Mouse (Mus musculus): Measurements from ENCODE around the gene Gm27021.

The Gm27021 gene

DNA sequence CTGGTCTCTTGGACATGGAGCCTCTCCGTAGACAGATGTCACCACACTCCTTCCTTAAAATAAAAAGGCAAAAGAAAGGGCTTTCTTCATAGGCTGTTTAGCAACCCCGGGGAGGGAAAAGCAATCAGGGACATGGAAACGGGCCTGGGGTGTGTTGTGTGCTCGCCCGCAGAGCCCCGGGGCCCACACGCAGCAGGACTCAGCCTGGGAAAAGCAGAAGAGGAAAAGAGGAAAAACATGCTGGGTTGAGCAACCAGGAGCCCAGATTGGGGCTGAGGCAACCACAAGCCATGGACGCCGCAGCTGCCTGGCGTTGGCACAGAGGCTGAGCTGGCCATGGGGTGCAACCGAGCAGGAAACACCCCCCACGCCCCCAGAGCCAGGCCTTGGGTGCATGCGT, 18.2 kb upstream of the Gm27021 start:
- in situ Hi-C loops (cut with MboI): no loop called here

DNA sequence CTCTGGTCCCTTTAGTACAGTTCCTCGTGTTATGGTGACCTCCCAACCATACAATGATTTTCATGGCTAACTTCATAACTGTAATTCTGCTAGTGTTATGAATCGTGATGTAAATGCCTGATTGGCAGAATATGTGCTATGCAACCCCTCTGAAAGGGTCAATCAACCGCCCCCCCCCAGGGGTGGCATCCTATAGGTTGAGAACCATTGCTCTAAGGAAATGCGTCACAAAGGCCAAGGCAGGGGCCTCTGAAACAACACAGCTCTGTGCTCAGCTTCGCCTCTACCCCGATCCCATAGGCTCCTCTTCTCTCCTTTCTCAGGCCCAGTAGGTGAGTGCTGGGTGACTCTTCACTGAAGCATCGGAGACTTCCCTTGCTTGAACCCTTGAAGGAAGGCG, 17.7 kb upstream of the Gm27021 start:
- in situ Hi-C loops (cut with MboI): no loop called here

DNA sequence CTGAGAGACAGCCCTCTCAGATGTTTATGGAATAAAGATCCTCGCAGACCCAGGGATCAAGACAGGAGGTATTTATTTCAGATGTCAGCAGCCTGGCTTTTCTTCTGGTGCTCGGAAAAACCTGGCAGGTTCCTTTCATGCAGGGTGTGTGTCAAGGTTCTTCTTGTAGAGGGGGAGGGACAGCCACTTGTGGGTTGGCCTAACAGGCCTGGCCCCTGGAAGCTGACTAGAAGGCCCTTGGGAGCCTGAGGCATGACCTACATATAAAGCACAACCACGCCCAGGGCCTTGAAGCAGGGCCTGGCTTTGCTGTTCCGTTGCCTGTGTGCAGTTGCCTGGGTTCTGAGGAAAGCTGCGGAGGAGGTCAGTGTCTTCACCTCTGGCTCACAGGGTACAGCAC, 17.2 kb upstream of the Gm27021 start:
- in situ Hi-C loops (cut with MboI): no loop called here

DNA sequence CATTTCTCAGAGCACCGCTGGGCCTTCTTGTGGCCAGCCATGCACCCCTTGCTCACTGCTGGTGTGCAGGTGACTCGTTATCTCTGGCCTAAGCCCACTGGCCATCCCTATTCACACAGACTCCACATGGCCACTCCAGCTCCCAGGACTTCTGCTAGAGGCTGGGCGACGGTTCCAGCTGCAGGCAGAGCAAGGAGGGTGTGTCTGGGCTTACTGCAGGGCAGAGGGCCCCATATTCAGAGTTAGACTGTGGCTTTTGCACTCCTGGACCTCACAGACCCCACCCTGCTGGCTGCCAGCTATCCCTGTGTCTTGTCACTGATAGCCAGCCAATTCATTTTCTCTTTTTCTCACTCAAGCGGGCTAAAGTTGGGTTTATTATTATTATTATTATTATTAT, 16.2 kb upstream of the Gm27021 start:
- in situ Hi-C loops (cut with MboI): loop anchor here (5.0 kb wide), 1 partner anchor 108 kb away; no protein-coding TSS in a partner anchor

DNA sequence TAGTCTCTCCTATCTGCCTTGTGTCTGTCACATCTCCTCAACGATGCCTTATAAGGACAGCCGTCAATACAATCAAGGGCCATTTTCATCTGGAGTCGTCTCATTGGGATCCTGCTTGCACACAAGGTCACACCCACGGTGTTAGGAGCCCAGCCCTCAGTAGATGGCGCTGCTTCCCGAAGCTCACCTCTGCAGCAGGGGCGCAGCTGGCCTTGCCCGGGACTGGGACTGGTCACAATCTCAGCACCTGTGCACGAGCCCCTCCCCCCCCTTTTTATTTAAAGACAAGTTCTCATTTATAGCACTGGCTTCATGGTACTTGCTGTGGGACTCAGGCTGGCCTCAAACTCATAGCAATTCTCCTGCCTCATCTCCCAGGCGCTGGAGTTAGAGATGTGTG, 15.7 kb upstream of the Gm27021 start:
- in situ Hi-C loops (cut with MboI): loop anchor here (5.0 kb wide), 1 partner anchor 109 kb away; no protein-coding TSS in a partner anchor

DNA sequence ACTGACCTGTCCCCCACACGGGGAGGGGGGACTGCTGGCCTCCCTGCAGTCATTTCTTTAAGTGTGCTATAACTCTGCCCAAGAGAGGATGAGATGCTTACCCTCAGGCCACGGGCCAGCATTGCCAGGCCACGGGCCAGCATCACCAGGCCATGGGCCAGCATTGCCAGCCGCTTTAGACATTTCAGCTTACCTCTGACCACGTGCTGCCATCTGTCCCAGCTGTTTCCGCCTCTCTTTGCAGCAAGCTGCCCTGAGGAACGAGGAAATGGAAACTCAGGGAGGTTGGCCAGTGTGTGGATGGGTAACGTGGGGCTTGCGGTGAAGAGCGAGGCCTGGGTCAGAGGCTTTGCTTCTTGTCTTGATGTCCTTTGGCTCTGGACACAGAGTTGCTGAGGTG, 13.2 kb upstream of the Gm27021 start:
- in situ Hi-C loops (cut with MboI): loop anchor here (5.0 kb wide), 1 partner anchor 111 kb away; no protein-coding TSS in a partner anchor

DNA sequence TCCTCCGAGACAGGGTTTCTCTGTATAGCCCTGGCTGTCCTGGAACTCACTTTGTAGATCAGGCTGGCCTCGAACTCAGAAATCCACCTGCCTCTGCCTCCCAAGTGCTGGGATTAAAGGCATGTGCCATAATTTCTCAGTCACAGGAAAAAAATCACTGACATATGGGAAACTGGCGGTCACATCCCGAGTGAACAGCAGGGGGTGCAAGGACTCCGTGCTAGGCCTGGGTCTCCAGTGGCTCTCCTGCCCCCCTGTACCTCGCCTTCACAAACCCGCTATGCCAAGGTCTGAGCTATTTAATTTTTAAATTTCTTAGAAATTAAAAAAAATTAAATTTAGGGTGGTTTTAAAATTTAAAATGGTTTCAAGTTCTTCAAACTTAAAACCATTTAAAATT, 12.5 kb upstream of the Gm27021 start:
- in situ Hi-C loops (cut with MboI): loop anchor here (5.0 kb wide), 1 partner anchor 112 kb away; no protein-coding TSS in a partner anchor

DNA sequence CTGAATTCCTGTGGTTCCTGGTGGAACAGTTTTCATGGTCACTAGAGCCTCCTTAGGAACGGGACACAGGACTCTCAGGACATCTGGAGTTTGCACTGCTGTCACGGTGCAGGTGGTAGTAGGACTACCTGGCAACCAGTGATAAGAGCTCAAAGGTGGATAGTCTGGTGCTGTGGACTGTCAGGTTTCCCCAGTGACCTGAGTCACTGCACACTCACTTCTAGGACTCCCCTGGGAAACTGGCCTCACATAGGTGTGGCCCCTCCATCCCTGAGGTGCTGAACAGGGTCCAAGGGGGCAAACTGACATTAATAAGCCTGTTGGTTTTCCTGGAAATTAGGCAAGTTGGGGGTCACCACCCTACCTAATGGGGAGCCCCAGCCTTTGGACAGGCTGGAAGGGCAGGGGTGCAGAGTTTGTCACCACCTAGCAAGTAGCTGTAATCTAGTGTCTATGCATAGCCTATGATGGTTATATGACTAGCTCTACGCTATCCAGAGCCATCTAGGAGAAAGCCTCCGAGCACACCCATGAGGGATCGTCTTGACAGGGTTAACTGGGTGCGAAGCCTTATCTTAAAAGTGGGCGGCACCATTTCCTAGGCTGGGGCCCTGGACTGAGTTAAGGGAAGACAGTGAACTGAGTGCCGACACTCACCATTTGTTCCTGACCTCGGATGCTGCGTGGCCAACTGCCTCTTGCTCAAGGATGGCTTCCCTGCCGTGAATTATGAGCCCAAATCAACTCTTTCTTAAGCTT, 11.9 kb upstream of the Gm27021 start:
- in situ Hi-C loops (cut with MboI): loop anchor here (5.0 kb wide), 1 partner anchor 112 kb away; no protein-coding TSS in a partner anchor

DNA sequence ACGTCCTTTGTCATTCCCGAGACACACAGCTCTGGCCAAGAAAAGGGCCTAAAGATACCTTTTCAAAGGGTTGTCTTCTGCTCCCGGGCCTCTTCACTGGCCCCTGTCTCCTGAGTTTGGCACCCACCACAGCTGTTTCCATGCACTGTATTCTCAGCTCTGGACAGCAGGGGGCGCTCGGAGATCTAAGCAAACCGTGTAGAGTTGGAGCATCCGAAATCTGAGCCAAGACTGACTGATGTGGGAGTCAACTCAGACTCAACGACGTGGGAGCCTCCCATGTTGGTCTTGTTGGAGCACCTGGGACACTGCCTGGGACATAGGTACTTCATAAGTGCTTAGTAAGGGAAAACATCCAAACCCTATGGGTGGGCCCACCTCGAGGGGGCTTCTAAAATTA, 10.6 kb upstream of the Gm27021 start:
- in situ Hi-C loops (cut with MboI): no loop called here

DNA sequence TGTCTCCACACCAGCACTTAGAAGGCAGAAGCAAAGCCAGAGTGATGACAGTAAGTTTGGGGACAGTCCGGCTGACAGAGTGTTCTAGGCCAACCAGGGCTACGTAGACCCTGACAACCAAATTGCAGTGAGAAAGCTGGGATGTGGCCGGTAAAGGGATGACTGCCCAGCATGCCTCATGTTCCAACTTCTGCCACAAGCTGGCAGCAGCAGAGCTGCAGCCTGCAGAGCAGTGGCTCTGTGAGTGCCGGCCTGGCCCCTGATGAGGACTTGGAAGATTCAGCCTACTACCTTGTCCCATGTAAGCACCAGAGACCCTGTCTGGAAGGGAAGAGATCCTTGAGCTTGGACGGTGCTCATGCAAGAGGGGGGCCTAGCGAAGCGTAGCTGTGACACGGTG, 7.8 kb upstream of the Gm27021 start:
- in situ Hi-C loops (cut with MboI): no loop called here

DNA sequence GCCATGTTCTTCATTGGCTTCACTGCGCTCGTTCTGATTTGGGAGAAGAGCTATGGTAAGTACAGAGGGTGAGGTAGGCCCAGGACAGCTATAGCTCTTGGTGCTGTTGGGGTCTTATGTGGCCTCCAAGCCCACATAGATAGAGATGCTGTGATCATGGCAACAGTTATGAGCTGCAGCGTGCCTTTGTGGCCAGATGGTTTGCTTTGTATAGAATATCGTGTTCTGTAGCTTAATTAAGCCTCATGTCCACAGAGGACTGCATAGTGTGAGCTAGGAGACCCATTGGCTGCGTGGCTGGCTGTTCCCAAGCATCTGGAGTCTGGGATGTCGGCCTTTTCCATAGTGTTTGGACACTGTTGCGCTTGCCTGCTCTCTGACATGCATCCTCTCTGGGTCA, 5.4 kb upstream of the Gm27021 start:
- in situ Hi-C loops (cut with MboI): no loop called here

DNA sequence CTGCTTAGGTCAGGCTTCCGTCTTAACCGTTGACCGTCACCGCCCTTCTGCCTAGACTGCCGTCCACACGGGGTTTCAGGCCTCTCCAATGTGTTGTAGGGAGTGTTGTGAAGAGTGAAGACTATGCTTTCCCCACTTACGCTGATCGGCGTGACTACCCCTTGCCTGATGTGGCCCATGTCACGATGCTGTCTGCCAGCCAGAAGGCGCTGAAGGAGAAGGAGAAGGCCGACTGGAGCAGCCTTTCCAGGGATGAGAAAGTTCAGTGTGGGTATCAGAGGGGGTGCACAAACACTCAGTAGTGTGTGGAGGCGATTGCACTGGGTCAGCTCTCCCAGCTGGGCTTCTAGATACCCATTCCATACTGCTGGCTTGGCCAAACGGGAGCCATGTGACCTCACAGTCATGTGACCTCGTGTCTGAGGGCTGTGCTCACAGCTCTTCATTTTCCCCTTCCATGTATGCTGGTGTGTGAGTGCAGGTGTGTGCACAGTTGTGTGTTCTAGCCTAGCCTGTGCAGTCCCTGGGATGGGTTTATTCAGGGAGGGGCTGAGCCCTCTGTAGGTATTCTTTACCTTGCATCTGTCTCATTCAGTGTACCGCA, 4.8 kb upstream of the Gm27021 start:
- in situ Hi-C loops (cut with MboI): no loop called here

DNA sequence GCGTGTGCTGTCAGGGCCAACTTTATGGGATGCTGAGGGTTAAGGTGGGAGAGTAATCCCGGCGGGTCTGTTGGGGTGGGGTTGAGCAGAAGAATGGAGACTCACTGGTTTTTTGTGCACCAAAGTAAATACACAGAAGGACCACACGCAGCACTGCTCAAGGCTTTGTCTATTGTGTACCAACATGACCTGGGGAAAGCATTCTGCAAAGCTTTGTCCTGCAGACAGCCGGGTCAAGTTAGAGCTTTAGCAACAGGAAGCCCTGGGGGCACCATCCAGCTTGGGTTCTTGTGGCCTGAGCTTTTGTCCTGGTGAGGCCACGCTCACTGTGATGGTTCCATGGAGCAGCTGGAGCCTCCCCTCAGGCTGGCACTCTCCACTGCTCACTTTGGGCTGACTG, 3.9 kb upstream of the Gm27021 start:
- in situ Hi-C loops (cut with MboI): no loop called here

DNA sequence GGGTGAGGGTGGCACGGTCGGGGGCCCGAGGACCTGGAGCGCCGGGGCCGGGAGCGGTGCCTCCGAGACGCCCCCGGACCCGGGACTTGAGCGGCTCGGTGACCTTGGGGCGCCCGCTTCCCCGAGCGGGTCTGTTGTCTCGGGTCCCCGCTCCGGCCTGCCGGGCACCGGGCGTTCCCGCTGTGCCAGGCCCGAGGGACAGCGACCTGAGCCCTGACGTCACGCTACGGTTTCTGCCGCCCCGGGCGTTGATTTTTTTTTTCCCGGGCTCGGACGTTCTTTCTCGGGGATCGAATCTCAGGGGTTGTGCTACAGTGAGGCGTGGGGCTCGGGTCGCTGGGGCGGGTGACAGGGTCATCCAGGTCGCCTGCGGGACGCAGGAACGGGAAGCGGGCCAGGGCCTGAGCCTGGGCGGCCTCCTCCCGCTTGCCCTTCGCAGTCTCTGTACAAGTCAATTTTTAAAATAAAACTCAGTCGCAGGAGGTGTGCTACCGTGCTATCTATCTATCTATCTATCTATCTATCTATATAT, 561 bp upstream of the Gm27021 start, which contains the start of gene Emc8:
TSS of gene Emc8 (minus strand) at position 200 of the 532 bp plus-strand sequence.
- in situ Hi-C loops (cut with MboI): no loop called here

DNA sequence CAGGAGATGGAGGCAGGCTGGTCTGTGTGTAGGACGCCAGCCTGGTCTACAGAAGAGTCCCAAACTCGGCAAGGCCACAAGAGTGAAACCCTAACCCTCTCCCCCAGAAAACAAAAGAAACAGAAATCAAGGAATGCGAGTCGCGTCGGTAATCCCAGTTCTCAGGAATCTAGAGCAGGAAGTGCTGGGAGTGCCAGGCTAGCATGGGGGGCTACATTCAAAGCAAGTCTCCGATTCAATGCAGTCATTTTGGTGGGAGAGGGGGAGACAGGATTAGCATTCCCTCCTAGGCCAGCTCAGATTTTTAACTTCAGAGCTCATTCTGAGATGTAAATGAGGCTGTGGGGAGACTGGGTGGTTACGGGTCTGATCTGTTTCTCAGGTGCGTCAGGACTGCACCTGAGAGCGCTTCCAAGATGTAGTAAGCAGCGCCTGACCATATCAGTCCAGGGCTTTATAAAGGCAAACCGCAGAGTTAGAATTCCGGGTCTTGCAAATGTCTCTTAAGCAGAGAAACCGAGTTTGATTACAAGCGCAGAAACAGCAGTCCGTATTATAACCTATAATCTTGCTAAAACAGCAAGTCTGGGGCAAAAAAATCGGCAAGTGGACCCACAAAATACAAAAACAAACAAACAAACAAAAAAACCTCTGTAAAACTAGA, 940 bp downstream of the Gm27021 start:
- in situ Hi-C loops (cut with MboI): no loop called here

DNA sequence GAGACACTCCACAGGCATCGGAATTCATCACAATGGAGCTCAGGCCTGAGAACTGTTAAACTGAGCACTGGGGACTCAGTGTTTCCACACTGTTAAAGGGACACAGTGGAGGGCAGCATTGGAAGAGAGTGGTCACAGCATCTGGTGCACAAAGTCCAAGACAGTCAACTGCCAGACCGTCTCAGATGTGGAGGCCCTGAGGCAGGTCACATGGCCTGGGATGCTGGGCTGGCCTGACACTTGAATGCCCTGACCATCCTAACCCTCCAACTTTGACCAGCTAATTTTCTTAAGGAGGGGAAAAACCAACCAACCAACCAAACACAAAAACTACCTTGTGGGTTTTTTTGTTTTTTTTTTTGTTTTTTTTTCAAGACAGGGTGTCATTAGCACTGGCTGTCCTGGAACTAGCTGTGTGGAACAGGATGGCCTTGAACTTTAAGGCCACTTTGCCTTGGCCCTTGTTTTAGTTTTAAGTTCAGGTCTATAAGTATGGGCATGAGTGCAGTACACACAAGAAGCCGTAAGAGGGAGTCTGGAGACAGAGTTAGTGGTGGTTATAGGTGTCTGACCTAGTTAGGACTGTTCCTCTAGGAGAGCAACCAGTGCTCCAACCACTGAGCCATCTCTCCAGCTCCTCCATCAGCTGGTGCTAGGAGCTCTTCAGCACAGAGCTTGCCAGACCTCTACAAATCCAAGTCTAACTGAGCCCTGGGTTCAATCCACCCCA, 2.0 kb downstream of the Gm27021 start:
- in situ Hi-C loops (cut with MboI): no loop called here

DNA sequence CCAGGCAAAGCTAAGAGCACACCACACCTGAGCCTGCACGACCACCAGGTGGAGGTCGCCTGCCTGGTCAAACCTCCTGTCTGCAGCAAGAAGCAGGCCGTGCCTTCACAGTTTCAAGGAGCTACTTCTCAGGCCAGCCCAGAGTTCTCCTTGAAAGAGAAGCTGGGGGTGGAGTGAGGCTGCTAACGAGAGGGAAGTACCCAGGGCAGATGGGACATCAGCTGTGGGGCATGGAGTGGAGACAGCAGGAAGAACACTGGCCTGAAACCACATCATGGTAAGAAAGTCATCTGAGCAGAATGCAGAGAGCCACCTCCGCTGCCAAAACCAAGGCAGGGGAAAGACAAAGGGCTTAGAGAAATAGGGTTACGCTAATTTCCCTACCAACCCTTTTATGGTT, 3.3 kb downstream of the Gm27021 start:
- in situ Hi-C loops (cut with MboI): no loop called here

DNA sequence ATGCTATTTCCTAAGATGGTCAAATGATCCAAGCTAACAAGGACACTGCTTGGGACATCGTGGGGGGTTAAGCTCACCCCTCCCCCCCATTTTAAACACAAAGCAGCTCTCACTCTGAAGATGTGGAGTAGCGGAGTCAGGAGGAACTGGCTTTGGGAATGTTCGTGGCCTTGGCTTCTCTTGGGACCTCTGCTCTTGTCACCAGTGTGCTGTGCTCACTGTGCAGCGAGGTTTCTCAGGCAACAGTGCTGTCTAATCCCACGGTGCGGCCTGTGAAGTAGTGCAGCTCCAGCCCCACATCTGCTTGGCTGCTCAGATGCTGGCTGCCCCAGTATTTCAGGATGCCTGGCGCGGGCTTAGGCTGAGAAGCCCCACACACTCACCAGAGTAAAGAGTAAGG, 10.5 kb downstream of the Gm27021 start:
- in situ Hi-C loops (cut with MboI): no loop called here

DNA sequence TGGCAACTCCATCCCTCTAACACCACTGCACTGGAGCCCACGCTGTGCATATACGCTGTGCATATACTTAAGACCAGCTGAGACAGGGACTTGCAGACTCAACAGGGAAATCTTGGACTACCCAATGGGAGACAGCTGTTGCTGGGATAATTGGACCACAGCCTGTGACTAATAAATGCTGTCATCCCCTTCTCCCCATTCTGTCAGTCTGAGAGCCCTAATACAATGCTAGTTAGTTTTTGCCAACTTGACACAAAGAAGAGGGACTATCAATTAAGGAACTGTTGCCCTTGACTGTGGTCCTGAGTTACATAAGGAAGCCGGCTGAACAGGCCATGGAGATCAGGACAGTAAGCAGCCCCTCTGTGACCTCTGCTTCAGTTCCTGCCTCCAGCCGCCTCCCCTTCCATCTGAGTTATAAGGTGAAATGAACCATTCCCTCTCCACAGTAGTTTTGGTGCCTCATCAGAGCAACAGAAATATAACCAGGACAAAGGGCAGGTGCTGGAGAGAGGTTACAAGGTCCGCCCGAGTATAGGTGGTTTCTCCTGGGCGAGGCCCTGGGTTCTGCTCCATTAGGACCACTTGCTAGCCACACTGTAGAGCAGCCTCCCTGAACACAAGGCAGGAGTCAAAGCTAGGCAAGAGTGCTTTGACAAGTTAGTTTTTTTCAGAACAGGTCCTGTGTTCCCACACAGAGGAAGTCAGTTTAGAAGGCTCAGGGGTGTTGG, 11.4 kb downstream of the Gm27021 start:
- in situ Hi-C loops (cut with MboI): no loop called here

DNA sequence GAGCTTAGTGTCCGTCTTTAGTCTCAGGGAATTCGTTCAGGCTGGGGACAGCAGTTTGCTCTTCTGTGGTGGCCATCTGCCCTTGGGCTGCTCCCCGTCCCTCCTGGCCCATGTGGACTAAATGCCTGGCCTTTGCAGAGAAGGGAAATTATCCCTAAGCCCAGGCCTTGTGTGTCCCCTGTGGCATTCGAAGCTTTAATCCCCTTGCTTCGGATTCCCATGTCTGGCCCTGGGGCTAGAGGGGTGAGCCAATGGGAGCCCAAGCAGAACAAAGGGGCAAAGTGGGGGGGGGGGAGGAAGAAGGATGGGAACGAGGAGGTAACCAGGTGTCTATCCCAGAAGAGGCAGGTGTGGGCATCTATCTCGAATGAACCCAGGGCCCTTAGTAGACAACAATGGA, 20.3 kb downstream of the Gm27021 start, which contains the start of gene 1190005I06Rik:
TSS of gene 1190005I06Rik (minus strand) at position 101 of the 400 bp plus-strand sequence.
- in situ Hi-C loops (cut with MboI): loop anchor here (25.0 kb wide), 1 partner anchor 440 kb away; the partner anchor contains the start of gene Foxf1

DNA sequence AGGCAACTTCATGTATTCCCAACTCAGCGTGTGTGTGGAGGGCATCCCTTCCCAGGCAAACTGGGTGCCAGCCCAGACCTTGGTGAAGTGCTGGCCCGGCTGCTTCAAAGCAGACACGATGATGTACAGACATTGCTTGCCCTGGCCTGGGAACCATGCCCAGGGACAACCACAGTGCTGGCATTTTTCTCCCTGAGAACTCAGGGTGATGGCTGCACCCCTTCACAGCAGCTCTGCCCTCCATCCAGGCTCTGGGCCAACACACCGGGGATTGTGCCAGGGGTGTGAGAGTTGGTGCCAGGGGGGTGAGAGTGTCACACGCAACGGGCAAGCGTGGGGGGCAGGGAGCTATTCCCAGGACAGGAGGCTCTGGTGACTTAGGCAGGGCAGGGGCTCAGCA, 23.2 kb downstream of the Gm27021 start:
- in situ Hi-C loops (cut with MboI): loop anchor here (25.0 kb wide), 1 partner anchor 443 kb away; the partner anchor contains the start of gene Foxf1
